Mouse (Mus musculus) naive thymus-derived CD4-positive, alpha-beta T cell, adult 2 months (primary cell): ENCODE results near the gene Pard3.

ENCODE experiments used
- DNase-seq: peaks from one replicate; pipeline ENCODE4 v3.0.0-alpha.2; 2011; ENCODE audit warnings: low read depth

Pard3 gene

GRCm38 (mm10) chr8:127243841-127244240 lies 180.1 kb downstream of the Pard3 start:
- no peak for DNase-seq

GRCm38 (mm10) chr8:127250746-127251145 lies 187.1 kb downstream of the Pard3 start:
- DNase-seq, result no peak

- DNase-seq, result no peak
Observed at GRCm38 (mm10) chr8:127251476-127251875, 187.8 kb downstream of the Pard3 start.

GRCm38 (mm10) chr8:127251985-127252384 lies 188.3 kb downstream of the Pard3 start:
- no peak for DNase-seq

GRCm38 (mm10) chr8:127254625-127255024 lies 190.9 kb downstream of the Pard3 start:
- no peak for DNase-seq

DNA sequence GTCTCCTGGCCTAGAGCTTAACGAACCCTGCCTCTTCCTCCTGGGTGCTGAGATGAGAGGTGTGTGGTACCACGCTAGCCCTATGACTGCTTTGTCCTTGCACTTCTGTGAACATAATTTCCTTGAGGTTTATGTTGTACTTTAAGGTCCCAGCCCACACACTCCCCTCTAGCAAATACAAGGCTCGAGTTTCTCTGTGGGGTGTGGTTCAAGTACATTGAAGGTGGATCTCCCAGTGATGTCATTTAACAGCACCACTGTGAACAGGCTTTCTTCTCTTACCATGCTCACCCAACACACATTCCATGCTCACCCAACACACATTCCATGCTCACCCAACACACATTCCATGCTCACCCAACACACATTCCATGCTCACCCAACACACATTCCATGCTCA lies 193.4 kb downstream of the Pard3 start:
- no peak for DNase-seq

GRCm38 (mm10) chr8:127261051-127261450 lies 197.4 kb downstream of the Pard3 start:
- no peak for DNase-seq

DNA sequence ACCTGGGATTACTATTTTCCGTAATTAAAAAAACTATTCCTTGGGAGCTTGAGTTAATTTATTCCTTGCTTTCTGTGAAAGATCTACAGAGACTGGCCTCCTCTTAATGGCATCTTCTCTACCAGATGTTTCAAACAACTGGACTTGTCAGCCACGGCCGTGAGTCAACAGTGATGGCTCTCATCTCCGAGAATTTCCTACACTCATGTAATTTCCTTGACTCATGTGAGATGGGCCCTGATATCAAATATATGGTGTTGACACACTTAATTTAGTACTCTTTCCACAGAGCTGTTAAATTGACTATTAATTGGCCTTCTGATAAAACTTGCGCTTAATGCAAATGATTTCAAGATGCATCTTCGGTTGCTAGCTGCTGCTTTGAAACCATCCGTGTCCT lies 198.3 kb downstream of the Pard3 start:
- no peak for DNase-seq

GRCm38 (mm10) chr8:127262436-127262835 lies 198.7 kb downstream of the Pard3 start:
- DNase-seq, result no peak

DNA sequence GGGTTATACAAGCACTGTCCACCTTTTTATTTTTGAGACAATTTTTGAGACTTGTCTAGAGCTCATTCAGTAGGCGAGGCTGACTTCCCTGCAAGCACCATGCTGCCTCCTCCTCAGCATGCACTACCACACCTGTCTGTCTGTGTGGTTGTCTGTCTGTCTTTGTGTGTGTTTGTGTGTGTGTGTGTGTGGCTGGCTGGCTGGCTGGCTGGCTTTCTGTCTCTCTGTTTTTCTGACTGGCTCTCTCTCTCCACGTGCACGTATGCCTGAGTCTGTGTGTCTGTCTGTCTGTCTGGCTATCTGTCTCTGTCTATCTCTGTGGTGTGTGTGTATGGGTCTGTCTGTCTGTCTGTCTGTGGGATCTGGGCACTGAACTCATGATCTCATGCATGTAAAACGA lies 199.2 kb downstream of the Pard3 start:
- DNase-seq, result no peak

DNA sequence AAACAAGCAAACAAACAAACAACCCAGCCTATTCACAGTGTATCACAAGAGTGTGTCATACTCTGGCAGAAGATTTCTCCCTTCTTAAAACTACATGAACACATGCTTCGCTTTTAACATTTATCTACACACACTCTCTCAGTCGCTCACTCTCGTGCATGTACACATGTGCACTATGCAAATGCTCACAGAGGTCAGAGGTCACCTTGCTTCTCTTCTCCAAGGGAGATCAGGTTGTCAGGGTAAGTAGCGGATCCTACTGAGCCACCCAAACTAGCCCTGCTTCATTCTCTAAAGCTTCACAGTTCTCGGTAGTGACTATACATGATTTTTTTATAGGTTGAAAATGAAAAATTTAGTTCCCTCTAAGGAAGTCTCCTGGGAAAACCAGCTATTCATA lies 199.8 kb downstream of the Pard3 start:
- DNase-seq, result no peak

DNA sequence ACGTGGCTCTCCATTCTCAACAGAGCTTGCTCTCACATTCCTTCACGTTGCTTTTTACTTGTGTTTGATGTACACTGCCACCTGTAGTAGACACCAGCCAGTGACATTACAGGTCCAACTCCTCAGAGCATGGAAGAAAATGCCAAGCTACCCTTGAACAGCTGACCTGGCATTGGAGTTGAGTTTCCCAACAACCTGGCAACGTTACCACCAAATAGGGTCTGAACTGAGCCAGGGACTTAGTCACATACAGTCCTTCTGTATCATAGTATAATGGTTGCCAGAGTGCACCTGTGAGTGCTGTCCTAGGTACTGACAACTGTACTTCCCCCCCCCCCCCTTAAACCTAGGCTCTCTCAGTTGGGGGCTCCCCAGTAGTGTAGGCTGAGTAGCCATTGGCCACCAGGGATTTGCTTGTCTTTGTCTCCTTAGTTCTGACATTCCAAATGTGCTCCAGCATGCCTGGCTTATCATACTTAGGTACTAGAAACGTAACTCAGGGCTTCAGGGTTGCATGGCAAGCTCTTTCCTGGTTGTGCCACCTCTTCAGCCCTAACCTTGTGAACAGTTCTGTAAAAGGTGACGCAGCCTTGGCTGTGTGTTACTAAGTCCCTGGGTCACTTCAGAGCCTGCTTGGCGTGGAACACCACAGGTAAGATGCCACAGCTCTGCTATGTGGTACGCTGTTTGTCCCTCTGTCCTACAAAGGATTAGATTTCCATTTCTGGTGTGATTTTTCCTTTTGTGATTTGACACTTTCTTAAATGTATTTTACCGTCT lies 201.2 kb downstream of the Pard3 start:
- DNase-seq, result no peak

DNA sequence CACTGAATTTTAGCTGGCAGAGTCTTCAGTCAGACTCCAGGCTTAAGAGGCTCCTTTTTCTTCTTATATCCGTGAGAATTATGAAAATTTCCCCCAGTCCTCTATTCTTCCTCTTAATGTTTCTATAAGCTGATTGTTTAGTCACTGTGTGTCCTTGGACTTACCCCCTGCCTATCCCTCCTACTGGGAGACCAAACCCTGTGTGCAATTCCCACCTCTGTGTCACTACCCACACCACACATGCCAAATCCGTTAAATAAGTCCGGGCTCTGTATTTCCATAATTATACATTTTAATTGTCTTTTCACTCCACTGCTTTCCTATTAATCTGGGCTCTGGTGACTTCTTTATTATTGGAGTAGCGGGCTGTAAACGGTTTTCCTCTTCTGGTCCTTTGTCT lies 203.1 kb downstream of the Pard3 start:
- no peak for DNase-seq

- no peak for DNase-seq
Observed at GRCm38 (mm10) chr8:127268239-127269024, 204.7 kb downstream of the Pard3 start.

GRCm38 (mm10) chr8:127269082-127269747 lies 205.5 kb downstream of the Pard3 start:
- DNase-seq, result no peak

GRCm38 (mm10) chr8:127271186-127271585 lies 207.5 kb downstream of the Pard3 start:
- DNase-seq, result no peak

GRCm38 (mm10) chr8:127280299-127280974 lies 216.7 kb downstream of the Pard3 start:
- no peak for DNase-seq

GRCm38 (mm10) chr8:127281035-127281434 lies 217.3 kb downstream of the Pard3 start:
- no peak for DNase-seq

DNA sequence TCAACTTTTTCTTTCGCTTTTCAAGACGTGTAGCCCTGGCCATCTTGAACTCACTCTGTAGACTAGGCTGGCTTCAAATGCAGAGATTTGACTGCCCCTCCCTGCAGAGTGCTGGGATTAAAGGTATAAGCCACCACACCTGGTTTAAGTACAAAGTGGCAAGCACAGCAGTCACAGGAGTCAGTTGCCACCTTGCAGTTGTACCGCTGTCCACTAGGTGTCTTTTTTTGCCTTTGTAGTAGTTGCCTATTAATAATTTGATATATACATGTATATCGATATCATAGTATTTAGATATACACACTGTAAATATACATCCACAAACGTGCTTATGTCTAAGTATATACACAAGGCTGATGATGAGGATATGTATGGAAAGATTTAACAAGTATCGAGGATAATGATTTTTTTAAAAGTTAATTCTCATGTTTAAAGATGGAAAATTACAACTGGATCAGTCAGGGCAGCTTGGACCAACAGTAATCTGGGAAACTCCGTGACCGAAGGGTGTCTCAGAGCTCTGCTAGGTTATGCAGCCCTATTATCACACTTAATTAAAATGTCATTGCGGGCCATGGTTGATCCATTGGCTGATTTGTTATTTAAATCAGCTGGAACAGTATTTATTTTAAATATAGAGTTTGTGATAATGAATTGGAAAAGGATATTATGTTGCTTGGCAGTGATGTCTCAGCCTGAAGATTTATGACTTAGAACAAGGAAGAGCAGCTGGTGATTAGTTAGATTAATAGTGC lies 220.9 kb downstream of the Pard3 start:
- DNase-seq, result no peak

DNA sequence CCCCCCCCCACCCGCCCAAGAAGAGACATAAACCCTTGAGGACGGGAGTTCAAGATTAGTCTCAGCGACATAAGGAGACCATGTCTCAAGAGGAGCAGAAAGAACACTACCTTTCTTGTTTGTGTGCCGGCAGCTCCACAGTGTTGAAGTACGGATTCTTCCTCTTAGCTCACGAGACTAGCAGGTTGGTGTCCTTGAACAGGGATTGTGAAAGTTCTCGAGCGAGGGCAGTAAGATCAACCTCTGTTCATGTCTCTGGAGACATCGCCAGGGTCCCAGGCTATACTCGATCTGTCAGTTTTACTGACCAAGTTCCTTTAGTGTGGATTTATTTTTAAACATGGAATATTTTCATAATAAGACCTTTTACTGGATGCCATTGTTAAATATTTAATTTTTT lies 224.1 kb downstream of the Pard3 start:
- DNase-seq, result no peak

DNA sequence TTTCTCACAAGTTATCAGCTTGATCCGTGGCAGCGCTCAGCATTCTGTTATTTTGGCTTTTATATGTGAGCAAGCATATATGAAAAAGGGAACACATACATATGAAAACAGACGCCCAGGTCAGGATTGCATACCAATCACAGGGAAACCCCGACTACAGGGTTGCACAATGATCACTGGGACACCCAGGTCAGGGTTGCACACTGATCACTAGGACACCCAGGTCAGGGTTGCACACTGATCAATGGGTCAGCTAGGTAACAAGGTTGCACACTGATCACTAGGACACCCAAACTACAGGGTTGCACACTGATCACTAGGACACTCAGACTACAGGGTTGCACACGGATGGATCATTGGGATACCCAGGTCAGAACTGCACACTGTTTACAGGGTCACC lies 228.6 kb downstream of the Pard3 start:
- no peak for DNase-seq
